Mouse (Mus musculus) thymus, adult 2 months (tissue): ENCODE data around the gene Gatad2b.
"Not testable (repeated sequence)": the region's sequence is repeated elsewhere in the genome, so short reads cannot be mapped to it uniquely, and the experiment has no call there.

Experiments used
- CTCF ChIP-seq: fragments of 200-500 bp; IDR thresholded peaks from 2 replicates; pipeline ENCODE4 v1.5.1; 2012; ENCODE audit warnings: mild to moderate bottlenecking, control low read depth, low read length, moderate library complexity, borderline replicate concordance; ENCODE audit not compliant: control insufficient read depth, poor library complexity, insufficient read depth; ENCODE audit errors: extremely low read depth
- POLR2A ChIP-seq: fragments of 200-500 bp; IDR thresholded peaks from 2 replicates; pipeline ENCODE4 v1.6.1; 2012; ENCODE audit warnings: mild to moderate bottlenecking, low read length, control low read depth, moderate library complexity; ENCODE audit not compliant: control insufficient read depth, poor library complexity, insufficient read depth; ENCODE audit errors: extremely low read depth

DNA sequence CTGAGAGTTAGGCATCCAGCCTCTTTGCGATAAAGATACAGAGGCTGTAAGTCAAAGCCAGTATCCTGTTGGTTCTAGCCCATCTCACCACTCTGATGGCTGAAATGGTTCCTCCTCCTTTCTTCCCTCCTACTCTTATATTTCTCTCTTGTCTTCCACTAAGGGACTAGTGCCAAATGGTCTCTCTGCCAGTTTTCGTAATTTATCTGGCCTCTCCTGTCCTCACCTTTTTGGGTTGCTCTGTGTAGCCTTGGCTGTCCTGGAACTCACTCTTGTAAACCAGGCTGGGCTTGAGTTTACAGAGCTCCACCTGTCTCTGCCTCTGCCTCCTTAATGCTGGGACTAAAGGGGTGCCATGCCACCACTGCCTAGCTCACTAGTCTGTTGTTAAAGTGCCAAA, 40.3 kb upstream of the Gatad2b start:
- TF ChIP-seq POLR2A, CTCF: not testable (repeated sequence)
